Mouse (Mus musculus): Measurements from ENCODE around the gene Icosl. TPM values are rescaled to one million over a fixed set of nuclear protein-coding genes. Genes with fewer than 3 reads are reported as not detected.
"Not testable (repeated sequence)": the region's sequence is repeated elsewhere in the genome, so short reads cannot be mapped to it uniquely, and the experiment has no call there.

Icosl gene
- polyA plus RNA-seq, 1 experiment from 2014 or later, result 6.1 TPM

DNA sequence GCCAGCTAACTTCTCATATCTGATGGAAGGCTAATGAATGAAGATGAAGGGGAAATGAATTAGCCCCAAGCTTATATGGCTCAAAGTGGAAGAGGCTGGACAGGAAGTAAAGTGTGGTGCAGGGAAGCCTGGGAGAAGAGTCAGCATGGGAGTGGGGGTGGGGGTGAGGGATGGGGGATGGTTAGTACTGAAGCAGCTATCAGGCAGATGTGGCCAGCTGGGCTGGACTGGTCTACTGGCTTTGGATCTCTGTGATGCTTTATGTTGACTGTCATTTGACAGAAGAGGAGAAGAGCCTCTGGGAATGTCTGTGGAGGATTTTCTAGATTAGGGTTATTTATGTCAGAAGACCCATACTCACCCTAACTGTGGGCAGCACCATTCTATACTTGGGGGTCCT is 26.1 kb downstream of the Icosl start:
- no peak overlapping the region for H3K4me3 ChIP-seq (ENCODE audit: low read depth, low read length)
- ATAC-seq (ENCODE audit: insufficient number of reproducible peaks, insufficient read depth, low FRiP score, low read depth), result no peak
- H3K9me3 ChIP-seq (ENCODE audit: control insufficient read depth, low read depth, low read length), result no peaks in the 10 kb centered on the region

DNA sequence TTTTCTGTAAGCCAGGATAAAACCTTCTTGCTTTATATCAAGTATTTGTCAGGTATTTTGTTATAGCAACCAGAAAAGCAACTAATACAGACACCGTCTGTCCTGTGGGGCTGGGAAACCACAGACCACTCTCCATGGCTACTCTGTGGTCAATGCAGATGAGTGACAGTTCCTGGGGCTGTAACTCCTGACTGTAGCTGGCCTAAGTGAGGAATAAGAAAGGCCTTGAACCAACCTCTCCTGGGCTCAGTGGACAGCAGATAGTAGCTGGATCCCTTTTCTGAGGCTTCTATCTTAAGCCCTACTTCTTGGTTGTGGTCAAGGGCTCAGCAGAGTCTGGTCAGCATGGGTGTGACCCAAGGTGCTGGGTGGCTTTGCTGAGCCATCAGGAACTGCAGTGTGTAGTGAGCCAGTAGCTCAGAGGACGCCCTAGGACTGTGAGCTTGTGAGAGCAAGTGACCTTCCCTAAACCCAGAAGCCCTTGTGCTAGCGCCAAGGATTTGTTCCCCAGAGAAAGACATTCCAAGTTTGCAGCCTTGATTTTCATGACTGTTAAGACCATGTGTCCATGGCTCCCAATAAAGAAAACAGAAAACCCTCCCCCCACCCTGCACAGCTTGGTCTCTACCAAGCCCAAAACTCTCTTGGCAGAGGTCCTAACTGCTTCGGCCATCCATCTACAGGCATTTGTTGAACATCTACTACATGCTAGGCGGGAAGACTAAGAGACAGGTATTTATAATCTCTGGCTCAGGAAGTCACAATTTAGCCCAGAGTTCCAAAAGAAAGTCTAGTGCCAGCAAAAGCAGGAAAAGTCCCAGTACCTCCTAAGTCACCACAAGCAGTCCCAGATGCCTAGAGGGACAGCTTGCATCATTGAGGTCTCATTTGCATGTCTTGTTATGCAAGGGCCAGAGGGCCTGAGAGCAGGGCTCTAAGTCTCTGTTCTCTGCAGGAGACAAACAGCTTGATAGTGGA is 27.1 kb downstream of the Icosl start:
- Histone ChIP-seq H3K27me3 (ENCODE audit: control insufficient read depth, insufficient read depth, low read length) (no peaks in the 10 kb centered on the region), H3K36me3 (ENCODE audit: control insufficient read depth, insufficient read depth, low read length) (no peaks in the 10 kb centered on the region), H3K27ac (ENCODE audit: low read length) (no peak overlapping the region), H3K9me3 (ENCODE audit: control insufficient read depth, low read depth, low read length) (no peaks in the 10 kb centered on the region), H3K9ac (replicated peaks; ENCODE audit: low read depth, low read length) (no peak overlapping the region), H3K4me1 (ENCODE audit: control insufficient read depth, insufficient read depth, low read length) (no peaks in the 10 kb centered on the region), H3K4me2 (replicated peaks; ENCODE audit: low read depth, low read length) (no peak overlapping the region), H3K4me3 (ENCODE audit: low read depth, low read length) (no peak overlapping the region)
- ATAC-seq (ENCODE audit: insufficient number of reproducible peaks, insufficient read depth, low FRiP score, low read depth), result no peak
- 81% methylated on average over 5 of the region's 5 CpGs for WGBS

More for the DNA sequence above, 26.1 kb downstream of the Icosl start:
- no peak overlapping the region for H3K4me2 ChIP-seq (replicated peaks; ENCODE audit: low read depth, low read length)
- no peak overlapping the region for H3K9ac ChIP-seq (replicated peaks; ENCODE audit: low read depth, low read length)
- H3K4me1 ChIP-seq (ENCODE audit: control insufficient read depth, insufficient read depth, low read length), result no peaks in the 10 kb centered on the region
- H3K27me3 ChIP-seq (ENCODE audit: control insufficient read depth, insufficient read depth, low read length), result no peaks in the 10 kb centered on the region
- H3K36me3 ChIP-seq (ENCODE audit: control insufficient read depth, insufficient read depth, low read length), result no peaks in the 10 kb centered on the region
- no peak overlapping the region for H3K27ac ChIP-seq (ENCODE audit: low read length)

DNA sequence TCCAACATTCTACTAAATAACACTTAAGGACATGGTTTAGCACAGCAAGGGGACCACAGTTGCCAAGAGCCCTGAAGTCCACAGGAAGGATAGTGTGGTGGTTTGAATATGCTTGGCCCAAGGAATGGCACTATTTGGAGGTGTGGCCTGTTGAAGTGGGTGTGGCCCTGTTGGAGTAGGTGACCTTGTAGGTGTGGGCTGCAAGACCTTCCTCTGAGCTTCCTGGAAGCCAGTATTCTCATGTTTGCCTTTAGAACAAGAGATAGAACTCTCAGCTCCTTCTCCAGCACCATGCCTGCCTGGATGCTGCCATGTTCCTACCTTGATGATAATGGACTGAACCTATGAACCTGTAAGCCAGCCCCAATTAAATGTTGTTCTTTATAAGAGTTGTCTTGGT is 30.8 kb downstream of the Icosl start:
- not testable (repeated sequence) for H3K9ac ChIP-seq (replicated peaks; ENCODE audit: low read depth, low read length); H3K4me1 ChIP-seq (ENCODE audit: control insufficient read depth, insufficient read depth, low read length); H3K36me3 ChIP-seq (ENCODE audit: control insufficient read depth, insufficient read depth, low read length); H3K27ac ChIP-seq (ENCODE audit: low read length); ATAC-seq (ENCODE audit: insufficient number of reproducible peaks, insufficient read depth, low FRiP score, low read depth); H3K9me3 ChIP-seq (ENCODE audit: control insufficient read depth, low read depth, low read length); H3K4me2 ChIP-seq (replicated peaks; ENCODE audit: low read depth, low read length); H3K27me3 ChIP-seq (ENCODE audit: control insufficient read depth, insufficient read depth, low read length); H3K4me3 ChIP-seq (ENCODE audit: low read depth, low read length)

DNA sequence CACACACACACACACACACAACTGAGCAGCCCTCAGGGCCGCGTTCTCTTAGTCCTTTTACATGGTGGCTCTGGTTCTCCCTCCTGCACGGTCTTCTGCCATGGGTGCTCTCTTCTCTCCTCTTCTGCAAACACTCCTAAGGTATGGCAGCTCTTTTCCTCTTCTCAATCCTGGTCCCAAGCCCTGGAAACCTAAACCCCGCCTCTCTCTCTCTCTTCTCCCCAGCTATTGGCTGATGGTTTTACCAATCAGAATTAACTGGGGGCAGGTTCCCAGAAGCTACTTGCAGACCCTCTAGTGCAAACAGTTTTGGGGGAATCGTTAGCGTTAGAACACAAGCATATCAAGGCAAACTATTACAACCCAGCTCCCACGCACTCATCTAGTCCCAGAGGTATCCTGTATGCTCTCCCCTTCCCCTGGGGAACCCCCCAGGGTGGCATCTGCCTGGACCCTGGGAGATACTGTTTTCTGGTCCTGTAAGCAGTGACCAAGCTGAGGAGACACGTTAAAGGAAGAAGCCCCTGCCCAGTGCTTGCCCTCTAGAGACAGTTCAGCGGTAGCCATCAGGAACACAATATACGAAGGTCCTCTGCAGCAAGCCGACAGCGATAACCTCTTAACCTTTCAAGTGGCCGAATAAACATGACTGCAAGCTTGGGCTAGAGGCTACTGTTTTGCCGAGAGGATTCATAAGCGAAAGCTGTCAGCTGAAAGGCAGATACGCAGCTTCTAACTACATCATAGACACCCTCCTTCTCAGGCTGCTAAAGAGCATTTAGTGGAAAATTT is 32.1 kb downstream of the Icosl start:
- Histone ChIP-seq H3K27ac (ENCODE audit: low read length) (no peak overlapping the region), H3K4me3 (ENCODE audit: low read depth, low read length) (peak overlapping the region; percentile 2; the same call in 1 of the 2 replicates), H3K4me1 (ENCODE audit: control insufficient read depth, insufficient read depth, low read length) (no peaks in the 10 kb centered on the region), H3K9me3 (ENCODE audit: control insufficient read depth, low read depth, low read length) (no peaks in the 10 kb centered on the region), H3K4me2 (replicated peaks; ENCODE audit: low read depth, low read length) (peak overlapping the region; percentile 43), H3K36me3 (ENCODE audit: control insufficient read depth, insufficient read depth, low read length) (no peaks in the 10 kb centered on the region), H3K9ac (replicated peaks; ENCODE audit: low read depth, low read length) (no peak overlapping the region), H3K27me3 (ENCODE audit: control insufficient read depth, insufficient read depth, low read length) (no peaks in the 10 kb centered on the region)
- WGBS, result 12% methylated on average over 16 of the region's 16 CpGs
- ATAC-seq (ENCODE audit: insufficient number of reproducible peaks, insufficient read depth, low FRiP score, low read depth), result peak; percentile 19; the same call in 1 of the 2 replicates

DNA sequence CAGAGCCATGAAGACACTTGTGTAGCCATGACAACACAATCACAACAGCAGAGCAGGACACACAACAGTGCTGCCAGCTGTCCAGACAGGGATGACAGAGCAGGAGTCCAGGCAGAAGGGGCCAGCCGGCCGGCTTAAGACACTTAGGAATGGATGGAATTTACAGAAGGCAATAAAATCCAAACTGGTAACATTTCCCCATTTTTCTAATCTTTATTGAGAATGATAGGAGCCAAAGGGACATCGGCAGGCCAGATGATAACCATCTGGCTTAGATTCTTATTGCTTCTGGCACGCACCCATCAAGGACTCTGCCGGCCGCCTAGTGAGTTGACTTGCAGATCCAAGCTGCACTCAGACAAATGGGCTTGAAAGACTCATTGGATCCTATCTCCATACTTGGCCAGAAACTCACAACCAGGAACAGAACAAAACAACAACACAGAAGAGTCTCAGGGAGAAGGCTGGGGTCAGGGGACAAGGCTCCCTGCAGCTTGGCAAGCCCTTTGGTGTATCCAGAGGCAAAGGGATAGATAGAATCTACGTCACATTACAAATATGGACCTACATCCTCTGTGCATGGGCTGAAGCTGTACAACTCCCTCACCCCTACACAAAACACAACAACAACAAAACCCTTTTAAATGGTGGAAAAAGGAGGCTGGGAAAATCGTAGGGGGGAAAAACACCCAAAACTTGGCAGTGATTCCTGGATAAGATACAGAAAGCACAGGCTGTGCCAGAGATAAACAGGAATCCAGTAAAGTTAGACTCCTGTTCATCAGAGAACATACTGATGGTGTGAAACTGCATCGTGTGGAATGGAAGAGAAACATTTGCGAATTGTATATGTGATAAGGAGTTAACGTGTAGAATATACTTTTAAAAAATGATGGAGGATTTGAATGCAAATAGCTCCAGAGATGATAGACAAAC is 35.7 kb downstream of the Icosl start:
- Histone ChIP-seq H3K4me1 (ENCODE audit: control insufficient read depth, insufficient read depth, low read length) (no peaks in the 10 kb centered on the region), H3K27me3 (ENCODE audit: control insufficient read depth, insufficient read depth, low read length) (no peaks in the 10 kb centered on the region), H3K9ac (replicated peaks; ENCODE audit: low read depth, low read length) (no peak overlapping the region), H3K9me3 (ENCODE audit: control insufficient read depth, low read depth, low read length) (no peaks in the 10 kb centered on the region; the same call in 1 of the 2 replicates), H3K27ac (ENCODE audit: low read length) (peak overlapping the region; percentile 56; the same call in 1 of the 2 replicates), H3K4me2 (replicated peaks; ENCODE audit: low read depth, low read length) (no peak overlapping the region), H3K36me3 (ENCODE audit: control insufficient read depth, insufficient read depth, low read length) (no peaks in the 10 kb centered on the region), H3K4me3 (ENCODE audit: low read depth, low read length) (no peak overlapping the region)
- 57% methylated on average over 11 of the region's 11 CpGs for WGBS
- ATAC-seq (ENCODE audit: insufficient number of reproducible peaks, insufficient read depth, low FRiP score, low read depth), result peak; percentile 53; the same call in 1 of the 2 replicates

DNA sequence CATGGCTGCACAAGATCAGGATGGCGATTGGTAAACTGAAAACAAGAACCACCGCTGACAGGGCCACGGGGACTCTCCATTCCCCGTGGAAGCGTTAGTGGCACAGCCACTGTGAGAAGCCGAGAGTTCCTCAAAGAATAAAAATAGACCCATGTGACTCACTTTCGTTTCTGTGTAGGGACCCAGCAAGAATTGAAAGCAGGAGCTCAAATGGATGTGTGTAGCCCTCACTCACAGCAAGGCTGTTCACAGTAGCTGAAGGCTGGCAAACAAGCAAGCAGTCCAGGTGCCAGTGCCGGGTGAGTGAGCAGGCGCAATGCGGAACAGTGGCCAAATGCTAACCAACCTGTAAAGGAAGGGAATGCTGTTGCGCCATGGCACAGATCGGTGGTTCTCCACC is 36.4 kb downstream of the Icosl start:
- H3K27me3 ChIP-seq (ENCODE audit: control insufficient read depth, insufficient read depth, low read length), result no peaks in the 10 kb centered on the region
- H3K27ac ChIP-seq (ENCODE audit: low read length), result no peak overlapping the region
- no peak for ATAC-seq (ENCODE audit: insufficient number of reproducible peaks, insufficient read depth, low FRiP score, low read depth)
- no peaks in the 10 kb centered on the region; the same call in 1 of the 2 replicates for H3K9me3 ChIP-seq (ENCODE audit: control insufficient read depth, low read depth, low read length)
- no peak overlapping the region for H3K4me2 ChIP-seq (replicated peaks; ENCODE audit: low read depth, low read length)
- WGBS, result 84% methylated on average over 12 of the region's 12 CpGs
- H3K4me3 ChIP-seq (ENCODE audit: low read depth, low read length), result no peak overlapping the region
- no peaks in the 10 kb centered on the region for H3K4me1 ChIP-seq (ENCODE audit: control insufficient read depth, insufficient read depth, low read length)
- no peaks in the 10 kb centered on the region for H3K36me3 ChIP-seq (ENCODE audit: control insufficient read depth, insufficient read depth, low read length)
- H3K9ac ChIP-seq (replicated peaks; ENCODE audit: low read depth, low read length), result no peak overlapping the region

DNA sequence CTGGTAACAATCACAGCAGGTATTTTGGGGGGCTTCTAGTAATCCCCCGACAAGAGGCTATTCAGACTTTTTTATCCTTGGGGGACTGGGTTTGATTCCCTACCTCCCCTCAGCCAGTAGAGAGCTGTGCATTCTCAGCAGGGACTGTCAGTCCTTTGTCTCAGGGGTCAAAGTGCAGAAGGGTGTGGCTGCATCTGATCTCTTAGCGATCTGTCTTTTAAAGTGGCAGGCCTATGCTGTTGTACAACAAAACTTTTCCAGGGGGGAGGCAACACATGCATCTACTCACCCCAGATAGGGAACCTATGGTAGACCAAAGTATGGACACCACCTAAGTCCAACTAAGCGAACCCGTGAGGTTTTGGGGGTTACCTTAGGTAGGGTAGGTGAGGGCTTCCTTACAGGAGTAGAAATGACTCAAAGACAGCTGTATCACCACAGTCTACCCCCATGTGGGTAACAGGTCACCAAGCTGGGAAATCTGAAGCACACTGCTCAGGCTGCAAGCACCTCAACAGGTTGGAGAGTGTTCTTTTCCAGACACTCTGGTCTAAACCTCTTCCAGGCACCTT is 45.5 kb downstream of the Icosl start:
- WGBS, result 74% methylated on average over 4 of the region's 4 CpGs
- Histone ChIP-seq H3K9me3 (ENCODE audit: control insufficient read depth, low read depth, low read length) (no peaks in the 10 kb centered on the region), H3K27me3 (ENCODE audit: control insufficient read depth, insufficient read depth, low read length) (no peaks in the 10 kb centered on the region), H3K27ac (ENCODE audit: low read length) (no peak overlapping the region), H3K4me1 (ENCODE audit: control insufficient read depth, insufficient read depth, low read length) (no peaks in the 10 kb centered on the region), H3K36me3 (ENCODE audit: control insufficient read depth, insufficient read depth, low read length) (no peaks in the 10 kb centered on the region), H3K9ac (replicated peaks; ENCODE audit: low read depth, low read length) (no peak overlapping the region), H3K4me2 (replicated peaks; ENCODE audit: low read depth, low read length) (no peak overlapping the region), H3K4me3 (ENCODE audit: low read depth, low read length) (no peak overlapping the region)
- ATAC-seq (ENCODE audit: insufficient number of reproducible peaks, insufficient read depth, low FRiP score, low read depth), result no peak
